Mouse (Mus musculus): ENCODE data around the gene Igfbp6.

DNA sequence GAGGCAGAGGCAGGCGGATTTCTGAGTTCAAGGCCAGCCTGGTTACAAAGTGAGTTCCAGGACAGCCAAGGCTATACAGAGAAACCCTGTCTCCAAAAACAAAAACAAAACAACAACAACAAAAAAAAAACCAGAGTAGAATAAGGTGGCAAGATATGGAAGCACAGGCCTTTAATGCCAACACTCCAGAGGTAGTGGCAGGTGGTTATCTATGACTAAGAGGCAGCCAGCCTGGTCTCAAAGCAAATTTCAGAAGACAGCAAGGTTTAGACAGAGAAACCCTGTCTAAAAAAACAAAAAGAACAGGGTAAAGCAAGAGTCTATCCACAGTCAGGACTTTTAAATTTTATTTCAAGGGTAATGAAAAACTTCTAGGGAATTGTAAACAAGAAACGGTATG lies 9.5 kb upstream of the Igfbp6 start:
- no peak for TF ChIP-seq CTCF (IDR thresholded peaks at IDR 0.05; ENCODE audit: low read depth)
- no peak for TF ChIP-seq EP300 (IDR thresholded peaks at IDR 0.05; ENCODE audit: low read depth)

All from liver, embryonic 14.5 days (tissue).